Mouse (Mus musculus): ENCODE data around the gene C4b. TPM values are rescaled to one million over a fixed set of nuclear protein-coding genes. Genes with fewer than 3 reads are reported as not detected.
"Not testable (repeated sequence)": the region's sequence is repeated elsewhere in the genome, so short reads cannot be mapped to it uniquely, and the experiment has no call there.

C4b gene
- polyA plus RNA-seq, 1 experiment from 2014 or later, result 1.2 TPM

DNA sequence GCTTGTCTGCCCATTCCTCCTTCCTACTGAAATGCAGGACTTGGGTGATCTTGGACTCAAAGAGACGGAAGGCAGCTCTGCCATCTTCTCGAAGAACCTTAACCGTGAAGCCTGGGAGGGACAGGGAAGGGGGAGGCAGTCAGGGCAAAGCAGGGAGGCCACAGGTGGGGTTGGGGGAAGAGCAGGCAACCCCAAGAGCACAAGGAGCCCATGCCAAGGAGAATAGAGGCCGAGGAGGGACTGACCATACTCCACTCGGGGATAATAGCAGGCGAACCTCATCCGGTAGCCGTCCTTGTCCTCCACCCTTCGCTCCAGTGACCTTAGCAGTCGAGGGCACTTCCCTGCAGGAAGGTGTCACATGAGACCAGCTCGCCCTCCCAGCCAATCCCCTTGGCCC lies 14.5 kb downstream of the C4b start:
- H3K36me3 ChIP-seq; H3K4me1 ChIP-seq (replicated peaks); H3K9ac ChIP-seq; H3K27me3 ChIP-seq; H3K27ac ChIP-seq; H3K4me3 ChIP-seq (replicated peaks); H3K9me3 ChIP-seq (replicated peaks); DNase-seq; H3K4me2 ChIP-seq: not testable (repeated sequence)
- peak; percentile 29; the same call in 1 of the 2 replicates for ATAC-seq (ENCODE audit: low read depth)
- 68% methylated on average over 11 of the region's 11 CpGs for WGBS (ENCODE audit: insufficient replicate concordance)

GRCm38 (mm10) chr17:34727887-34728286 lies 15.8 kb downstream of the C4b start:
- no peaks in the 10 kb centered on the region for H3K36me3 ChIP-seq
- peaks cover 2% of the 10 kb centered on the region; the same call in 1 of the 2 replicates for H3K9me3 ChIP-seq (replicated peaks)
- H3K27ac ChIP-seq, result no peak overlapping the region; the same call in 1 of the 2 replicates
- H3K4me3 ChIP-seq (replicated peaks), result no peak overlapping the region
- no peak overlapping the region for H3K9ac ChIP-seq
- DNase-seq (no peak), ATAC-seq (ENCODE audit: low read depth) (peak; percentile 67; the same call in 1 of the 2 replicates)
- 47% methylated on average over 2 of the region's 2 CpGs for WGBS (ENCODE audit: insufficient replicate concordance)
- H3K27me3 ChIP-seq, result no peaks in the 10 kb centered on the region
- no peak overlapping the region for H3K4me2 ChIP-seq
- no peaks in the 10 kb centered on the region for H3K4me1 ChIP-seq (replicated peaks)

- ATAC-seq (ENCODE audit: low read depth), result no peak
- 52% methylated on average over 4 of the region's 4 CpGs for WGBS (ENCODE audit: insufficient replicate concordance)
- no peak for DNase-seq
- Histone ChIP-seq H3K4me3 (replicated peaks) (no peak overlapping the region), H3K27ac (no peak overlapping the region), H3K27me3 (no peaks in the 10 kb centered on the region), H3K36me3 (no peaks in the 10 kb centered on the region), H3K9ac (no peak overlapping the region), H3K4me2 (no peak overlapping the region), H3K9me3 (replicated peaks) (peaks cover 6% of the 10 kb centered on the region; the same call in 1 of the 2 replicates), H3K4me1 (replicated peaks) (no peaks in the 10 kb centered on the region)
Measured at GRCm38 (mm10) chr17:34723066-34723465, 20.6 kb downstream of the C4b start.

GRCm38 (mm10) chr17:34722238-34722637 lies 21.4 kb downstream of the C4b start:
- H3K27me3 ChIP-seq; ATAC-seq (ENCODE audit: low read depth); H3K4me3 ChIP-seq (replicated peaks); H3K27ac ChIP-seq; H3K4me2 ChIP-seq; H3K4me1 ChIP-seq (replicated peaks); H3K36me3 ChIP-seq; DNase-seq; H3K9ac ChIP-seq; H3K9me3 ChIP-seq (replicated peaks): not testable (repeated sequence)
- 85% methylated on average over 4 of the region's 4 CpGs for WGBS (ENCODE audit: insufficient replicate concordance)

GRCm38 (mm10) chr17:34719886-34720285 lies 23.8 kb downstream of the C4b start:
- not testable (repeated sequence) for H3K27ac ChIP-seq; H3K9ac ChIP-seq; H3K4me3 ChIP-seq (replicated peaks); DNase-seq; H3K4me1 ChIP-seq (replicated peaks); H3K36me3 ChIP-seq; H3K9me3 ChIP-seq (replicated peaks); H3K4me2 ChIP-seq; H3K27me3 ChIP-seq; ATAC-seq (ENCODE audit: low read depth)
- 64% methylated on average over 8 of the region's 8 CpGs for WGBS (ENCODE audit: insufficient replicate concordance)

DNA sequence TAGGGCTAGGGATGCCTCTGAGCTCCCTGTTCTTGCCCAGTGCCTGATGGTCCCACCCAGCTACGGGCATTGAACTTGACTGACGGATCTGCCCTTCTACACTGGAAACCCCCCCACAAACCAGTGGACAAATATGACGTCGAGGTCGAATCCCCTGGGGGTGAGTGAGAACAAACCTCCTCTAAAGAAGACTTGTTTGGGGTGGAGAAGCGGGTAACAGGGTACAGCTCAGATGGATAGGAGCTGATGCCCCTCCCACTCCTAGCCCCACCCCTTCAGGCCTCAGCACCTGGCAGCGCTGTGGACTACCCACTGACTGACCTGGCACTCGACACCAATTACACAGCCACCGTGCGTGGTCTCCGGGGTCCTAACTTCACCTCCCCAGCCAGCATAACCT lies 26.3 kb downstream of the C4b start:
- Histone ChIP-seq H3K36me3 (no peaks in the 10 kb centered on the region), H3K4me2 (no peak overlapping the region), H3K27me3 (no peaks in the 10 kb centered on the region), H3K9ac (no peak overlapping the region), H3K4me3 (replicated peaks) (no peak overlapping the region), H3K9me3 (replicated peaks) (no peaks in the 10 kb centered on the region), H3K27ac (no peak overlapping the region), H3K4me1 (replicated peaks) (no peaks in the 10 kb centered on the region)
- DNase-seq, result no peak
- WGBS (ENCODE audit: insufficient replicate concordance), result 73% methylated on average over 11 of the region's 11 CpGs
- no peak for ATAC-seq (ENCODE audit: low read depth)

DNA sequence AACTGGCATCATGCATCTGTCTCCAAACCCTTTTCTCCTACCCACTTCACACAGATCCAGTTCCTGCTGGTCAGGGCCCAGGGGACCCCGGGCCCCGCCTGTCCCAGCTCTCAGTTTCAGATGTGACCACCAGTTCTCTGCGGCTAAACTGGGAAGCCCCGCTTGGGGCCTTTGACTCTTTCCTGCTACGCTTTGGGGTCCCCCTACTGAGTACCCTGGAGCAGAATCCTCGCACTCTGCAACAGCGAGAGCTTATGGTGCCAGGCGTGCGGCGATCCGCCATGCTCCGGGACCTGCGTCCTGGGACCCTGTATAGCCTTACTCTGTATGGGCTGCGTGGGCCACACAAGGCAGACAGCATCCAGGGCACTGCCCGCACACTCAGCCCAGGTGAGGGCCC lies 27.4 kb downstream of the C4b start:
- no peak for DNase-seq
- H3K4me3 ChIP-seq (replicated peaks), result no peak overlapping the region

GRCm38 (mm10) chr17:34715451-34715850 lies 28.2 kb downstream of the C4b start:
- not testable (repeated sequence) for H3K4me1 ChIP-seq (replicated peaks); H3K27me3 ChIP-seq; ATAC-seq (ENCODE audit: low read depth); H3K27ac ChIP-seq; DNase-seq; H3K4me2 ChIP-seq; H3K9me3 ChIP-seq (replicated peaks); H3K4me3 ChIP-seq (replicated peaks); H3K9ac ChIP-seq; H3K36me3 ChIP-seq
- WGBS (ENCODE audit: insufficient replicate concordance), result 53% methylated on average over 7 of the region's 7 CpGs

More for the DNA sequence above, 27.4 kb downstream of the C4b start:
- Histone ChIP-seq H3K4me2 (no peak overlapping the region), H3K27ac (no peak overlapping the region), H3K27me3 (no peaks in the 10 kb centered on the region), H3K36me3 (no peaks in the 10 kb centered on the region), H3K4me1 (replicated peaks) (no peaks in the 10 kb centered on the region), H3K9me3 (replicated peaks) (no peaks in the 10 kb centered on the region), H3K9ac (no peak overlapping the region)
- ATAC-seq (ENCODE audit: low read depth), result no peak
- WGBS (ENCODE audit: insufficient replicate concordance), result 79% methylated on average over 15 of the region's 15 CpGs

GRCm38 (mm10) chr17:34714908-34715445 lies 28.7 kb downstream of the C4b start:
- H3K4me3 ChIP-seq (replicated peaks); H3K9ac ChIP-seq; H3K27me3 ChIP-seq; H3K36me3 ChIP-seq; H3K27ac ChIP-seq; H3K4me1 ChIP-seq (replicated peaks); DNase-seq; H3K4me2 ChIP-seq; H3K9me3 ChIP-seq (replicated peaks); ATAC-seq (ENCODE audit: low read depth): not testable (repeated sequence)
- WGBS (ENCODE audit: insufficient replicate concordance), result 53% methylated on average over 5 of the region's 5 CpGs

DNA sequence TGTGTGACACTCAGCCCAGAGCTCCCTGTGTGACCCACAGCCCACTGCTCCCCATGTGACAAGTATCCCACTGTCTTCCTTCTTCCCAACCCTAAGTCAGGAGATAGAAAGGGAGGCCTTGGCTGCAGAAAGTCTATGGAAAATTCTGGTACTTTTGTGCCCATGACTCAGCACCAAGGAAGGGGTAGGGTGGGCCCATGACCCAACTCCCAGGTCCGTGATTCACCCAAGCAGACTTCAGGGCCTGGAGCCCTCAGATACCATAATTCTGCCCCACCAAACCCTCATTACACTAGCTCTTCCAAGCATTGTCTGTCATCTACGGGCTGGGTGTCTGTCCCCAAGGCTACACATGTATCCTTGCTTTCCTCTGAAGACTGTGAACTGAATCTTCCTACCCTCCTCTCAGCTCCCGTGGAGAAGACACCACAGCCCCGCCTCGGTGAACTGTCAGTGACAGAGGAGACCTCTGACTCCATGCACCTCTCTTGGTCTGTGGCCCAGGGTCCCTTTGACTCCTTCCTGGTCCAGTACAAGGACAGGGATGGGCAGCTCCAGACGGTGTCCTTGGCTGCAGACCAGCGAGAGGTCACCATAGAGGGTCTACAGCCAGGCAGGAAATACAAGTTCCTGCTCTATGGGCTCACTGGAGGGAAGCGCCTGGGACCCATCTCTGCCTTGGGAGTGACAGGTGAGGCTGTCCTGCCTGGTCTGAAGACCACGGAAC lies 29.3 kb downstream of the C4b start:
- H3K4me1 ChIP-seq (replicated peaks); H3K27ac ChIP-seq; H3K4me2 ChIP-seq; H3K4me3 ChIP-seq (replicated peaks); DNase-seq; H3K27me3 ChIP-seq; H3K36me3 ChIP-seq; H3K9ac ChIP-seq; H3K9me3 ChIP-seq (replicated peaks); ATAC-seq (ENCODE audit: low read depth): not testable (repeated sequence)
- WGBS (ENCODE audit: insufficient replicate concordance), result 53% methylated on average over 9 of the region's 9 CpGs

DNA sequence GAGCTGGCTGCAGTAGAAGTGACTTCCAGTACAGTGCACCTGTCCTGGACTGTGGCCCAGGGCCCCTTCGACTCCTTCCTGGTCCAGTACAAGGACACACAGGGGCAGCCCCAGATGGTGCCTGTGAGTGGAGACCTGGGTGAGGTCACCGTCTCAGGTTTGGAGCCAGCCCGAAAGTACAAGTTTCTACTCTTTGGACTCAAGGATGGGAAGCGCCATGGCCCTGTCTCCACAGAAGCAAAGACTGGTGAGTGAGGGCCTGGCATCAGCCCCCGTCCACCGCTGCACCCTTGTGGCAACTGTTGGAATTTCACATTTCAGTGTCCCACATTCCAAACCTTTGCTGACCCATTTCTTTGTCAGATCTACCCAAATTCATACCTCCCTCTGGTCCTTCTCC lies 30.7 kb downstream of the C4b start:
- WGBS (ENCODE audit: insufficient replicate concordance), result 34% methylated on average over 6 of the region's 6 CpGs

GRCm38 (mm10) chr17:34706476-34706875 lies 37.2 kb downstream of the C4b start:
- H3K4me3 ChIP-seq (replicated peaks); H3K36me3 ChIP-seq; ATAC-seq (ENCODE audit: low read depth); H3K27me3 ChIP-seq; DNase-seq; H3K9me3 ChIP-seq (replicated peaks); H3K4me2 ChIP-seq; H3K27ac ChIP-seq; H3K9ac ChIP-seq; H3K4me1 ChIP-seq (replicated peaks): not testable (repeated sequence)
- WGBS (ENCODE audit: insufficient replicate concordance), result 60% methylated on average over 2 of the region's 2 CpGs

More for the DNA sequence above, 30.7 kb downstream of the C4b start:
- ATAC-seq (ENCODE audit: low read depth) (no peak), DNase-seq (no peak)
- no peak overlapping the region for H3K27ac ChIP-seq
- no peak overlapping the region for H3K4me3 ChIP-seq (replicated peaks)
- H3K4me2 ChIP-seq, result no peak overlapping the region
- no peaks in the 10 kb centered on the region for H3K27me3 ChIP-seq
- H3K9ac ChIP-seq, result no peak overlapping the region
- no peaks in the 10 kb centered on the region for H3K4me1 ChIP-seq (replicated peaks)
- H3K36me3 ChIP-seq, result no peaks in the 10 kb centered on the region
- no peaks in the 10 kb centered on the region for H3K9me3 ChIP-seq (replicated peaks)
